Mouse (Mus musculus) right cerebral cortex, postnatal 10 days (tissue): Measurements from ENCODE around the gene Ltb.
"Not testable (repeated sequence)": the region's sequence is repeated elsewhere in the genome, so short reads cannot be mapped to it uniquely, and the experiment has no call there.

Experiments
- DNase-seq, 2 experiments: peaks; one replicate each; pipeline ENCODE4 v3.0.0; 2021; ENCODE audit warnings: low spot score in 2 of 2

Ltb gene

DNA sequence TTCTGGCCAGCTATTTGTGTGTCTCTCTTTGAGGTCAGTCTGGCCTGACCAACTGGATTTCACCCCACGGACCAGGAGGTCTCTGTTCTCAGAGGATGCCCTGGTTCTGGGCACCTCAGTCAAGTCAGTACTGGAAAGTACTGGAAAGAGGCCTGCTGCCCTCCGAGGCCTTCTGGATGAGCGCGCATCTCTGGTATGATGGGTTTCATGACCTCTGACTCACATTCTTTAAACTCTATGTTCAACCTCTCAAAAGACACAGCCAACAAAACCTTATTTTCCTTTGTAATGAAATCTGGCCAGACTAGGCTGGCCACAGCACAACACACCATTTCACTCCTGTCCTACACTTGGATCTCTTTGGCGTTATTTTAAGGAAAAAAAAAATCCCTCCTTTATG, 31.2 kb downstream of the Ltb start:
- no peak for DNase-seq

DNA sequence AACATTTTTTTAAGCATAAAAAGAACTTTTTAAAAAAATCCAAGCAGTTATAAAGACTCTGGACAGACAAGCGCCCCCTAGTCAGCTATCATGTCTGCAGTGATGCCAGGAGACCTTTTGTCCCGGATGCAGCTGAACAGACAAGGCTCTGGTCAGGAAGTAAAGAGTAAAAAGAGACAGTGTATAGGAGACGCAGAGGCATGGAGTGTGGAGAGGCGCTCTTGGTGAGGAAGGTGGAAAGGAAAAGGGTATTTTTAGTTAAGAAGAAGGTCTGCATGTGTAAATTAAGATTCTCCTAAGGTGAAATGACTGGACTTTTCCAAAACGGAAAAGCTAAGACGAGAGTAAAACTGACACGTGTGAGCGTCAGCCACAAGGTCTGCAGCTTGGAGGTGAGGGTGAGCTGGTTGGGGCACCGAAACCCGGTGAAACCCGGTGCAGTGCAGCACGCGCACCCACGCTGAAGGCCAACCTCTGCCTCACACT, 32.4 kb downstream of the Ltb start:
- DNase-seq, result no peak

DNA sequence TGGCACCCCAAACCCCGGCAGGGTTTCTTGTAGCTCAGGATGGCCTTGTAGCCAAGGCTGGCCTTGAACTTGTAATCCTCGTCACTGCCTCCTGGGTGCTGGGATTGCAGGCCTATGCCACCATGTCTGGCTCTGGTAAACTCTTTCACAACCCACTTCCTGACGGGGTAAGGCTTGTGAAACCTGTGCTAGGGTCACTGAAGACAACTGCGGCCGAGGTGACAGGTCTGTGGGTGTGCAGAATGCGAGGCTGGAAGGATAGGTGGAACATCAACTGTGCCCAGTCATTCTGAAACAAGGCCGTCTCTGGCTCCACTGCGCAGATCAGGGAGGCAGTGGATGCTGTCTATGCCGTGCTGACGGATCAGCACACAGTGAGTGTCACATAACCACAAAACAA, 36.8 kb downstream of the Ltb start:
- no peak for DNase-seq

DNA sequence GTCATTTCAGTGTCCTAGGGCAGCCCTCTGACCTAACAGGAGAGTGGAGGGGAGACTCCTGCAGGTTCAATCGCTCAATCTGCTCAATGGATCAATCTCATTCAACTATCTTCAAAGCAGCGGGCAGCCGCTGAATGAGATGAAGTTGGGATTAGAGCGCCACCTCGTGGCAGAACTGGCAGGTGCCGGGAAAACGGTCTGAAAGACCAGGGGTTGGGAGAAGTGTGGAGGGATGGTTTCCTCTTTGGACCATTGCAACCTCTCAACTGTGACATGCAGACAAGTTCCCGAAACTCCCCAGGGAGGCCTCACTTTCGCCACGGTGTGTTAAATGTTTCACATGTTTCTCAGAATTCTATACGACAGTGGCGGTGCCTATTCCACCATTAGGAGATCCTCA, 37.8 kb downstream of the Ltb start:
- peak; percentile 83 to 91 for DNase-seq

DNA sequence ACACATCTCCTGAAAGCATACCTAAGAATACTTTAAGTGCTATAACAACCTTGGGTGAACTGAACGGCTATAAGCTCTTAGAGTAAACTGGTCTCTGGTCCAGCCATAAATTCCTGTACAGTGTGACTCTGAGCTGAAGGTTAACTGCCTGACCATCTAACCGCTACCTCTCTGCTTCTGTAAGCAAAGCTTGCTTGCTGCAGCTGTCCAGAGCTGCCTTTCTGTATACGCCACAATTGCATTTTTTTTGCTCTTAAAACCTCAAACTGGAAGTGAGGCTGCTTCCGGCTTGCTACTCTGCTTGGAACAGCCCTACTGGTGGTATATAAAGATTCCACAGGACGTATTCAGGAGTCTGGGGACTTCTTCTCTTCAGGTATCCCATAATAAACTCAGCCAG, 38.4 kb downstream of the Ltb start:
- no peak for DNase-seq

DNA sequence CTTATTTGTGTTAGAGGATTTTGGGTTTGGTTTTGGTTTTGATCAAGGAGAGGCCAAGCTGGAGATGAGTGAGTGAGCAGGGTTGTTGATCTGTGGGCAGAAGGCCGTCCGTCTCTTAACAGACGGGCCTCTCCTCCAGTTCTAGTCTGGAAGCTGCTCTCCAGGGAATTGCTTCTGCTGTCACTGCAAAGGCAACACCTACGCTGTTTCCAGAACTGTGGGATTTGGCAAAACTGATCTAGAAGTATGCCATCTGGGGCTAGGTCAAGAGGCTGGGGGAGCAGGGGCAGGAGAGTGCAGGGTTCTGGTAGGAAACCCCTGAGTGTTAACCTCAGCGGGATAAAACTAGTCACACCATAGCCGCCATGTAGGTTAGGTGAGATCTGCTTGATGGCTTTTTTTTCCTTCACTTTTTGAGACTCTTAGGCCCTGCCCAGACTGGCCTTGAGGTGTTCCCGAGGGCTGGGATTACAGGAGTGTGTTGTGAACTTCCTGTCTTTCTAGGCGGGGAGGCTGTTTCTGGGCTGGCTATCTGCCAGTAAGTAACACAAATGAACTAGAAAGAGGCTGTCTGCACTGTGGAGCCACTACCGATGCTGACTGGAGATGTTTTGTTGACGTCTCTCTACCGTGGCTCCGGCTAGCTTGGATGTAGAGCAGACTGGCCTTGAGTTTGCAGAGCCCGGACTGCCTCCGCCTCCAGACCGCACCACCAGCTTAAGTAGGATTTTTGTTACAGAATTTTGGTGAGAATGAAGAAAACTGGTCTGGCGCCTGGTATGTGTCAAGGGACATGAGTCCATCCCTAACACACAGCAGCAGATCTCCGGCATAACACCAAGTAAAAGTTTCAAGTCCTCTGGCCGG, 39.1 kb downstream of the Ltb start, which contains the start of gene Atp6v1g2:
Gene Atp6v1g2 (plus strand): TSS at position 547 of the 867 bp plus-strand sequence.
- DNase-seq, result no peak

DNA sequence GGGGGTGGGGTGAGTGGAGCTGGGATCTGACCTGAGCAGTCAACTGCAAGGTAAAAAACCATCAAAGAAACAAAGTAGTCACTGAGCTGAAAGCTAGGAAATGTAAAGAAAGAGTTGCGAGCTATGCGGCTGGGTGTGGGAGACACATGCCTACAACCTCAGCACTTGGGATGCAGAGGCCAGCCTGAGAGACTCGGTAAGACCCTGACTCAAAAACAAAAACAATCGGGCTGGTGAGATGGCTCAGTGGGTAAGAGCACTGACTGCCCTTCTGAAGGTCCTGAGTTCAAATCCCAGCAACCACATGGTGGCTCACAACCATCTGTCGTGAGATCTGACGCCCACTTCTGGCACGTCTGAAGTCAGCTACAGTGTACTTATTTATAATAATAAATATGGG, 39.9 kb downstream of the Ltb start:
- DNase-seq, result not testable (repeated sequence)

DNA sequence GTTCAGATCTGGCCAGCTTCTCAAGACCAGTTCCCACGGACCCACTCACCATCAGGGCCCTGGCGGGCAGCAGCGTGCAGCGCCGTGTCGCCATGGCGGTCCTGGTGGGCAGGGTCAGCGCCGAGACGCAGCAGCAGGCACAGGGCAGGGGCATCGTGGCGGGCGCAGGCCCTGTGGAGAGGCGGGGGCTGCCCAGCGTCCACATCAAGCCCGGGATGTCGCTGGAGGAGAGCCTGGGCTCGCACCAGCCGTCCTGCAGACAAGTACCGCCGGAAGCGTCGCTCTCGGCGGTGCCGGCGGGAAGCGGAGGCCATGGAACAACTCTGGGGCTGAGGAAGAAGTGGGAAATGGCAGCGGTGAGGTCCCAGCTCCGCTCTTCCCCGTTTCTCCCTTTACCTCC, 40.7 kb downstream of the Ltb start:
- no peak for DNase-seq

DNA sequence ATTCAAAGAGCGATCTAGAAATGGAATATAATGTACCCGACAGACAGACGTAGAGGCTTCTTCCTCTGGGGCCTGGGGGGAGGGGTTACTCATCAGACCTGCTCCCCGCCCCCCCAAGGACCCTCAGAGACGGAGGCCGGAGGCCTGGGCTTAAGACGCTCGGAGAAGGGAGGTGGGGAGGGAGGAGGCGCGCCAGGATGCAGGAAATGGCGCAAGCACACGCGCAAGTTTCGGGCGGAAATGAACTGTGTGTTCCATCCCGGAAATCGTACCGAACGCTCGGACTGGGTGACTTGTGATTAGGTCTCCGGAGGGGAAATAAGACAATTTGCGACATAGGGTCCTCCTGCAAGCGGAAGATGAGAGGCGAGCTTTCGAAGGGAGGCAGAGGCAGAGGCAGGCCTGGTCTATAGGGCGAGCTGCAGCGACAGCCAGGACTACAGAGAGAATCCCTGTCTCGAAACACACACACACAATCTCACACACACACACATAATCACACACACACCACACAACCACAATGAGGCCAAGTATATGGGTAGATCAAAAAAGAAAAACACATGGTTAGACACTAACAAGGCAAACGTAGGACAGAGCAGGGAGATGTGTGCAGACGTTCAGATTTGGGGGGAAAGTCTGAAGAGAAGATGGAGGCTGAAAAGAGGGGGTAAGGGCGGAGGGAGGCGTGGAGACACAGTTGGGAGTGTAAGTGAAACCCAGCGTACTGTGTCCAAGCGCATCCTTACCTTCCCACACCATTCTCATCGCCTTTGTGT, 41.6 kb downstream of the Ltb start, which contains the start of gene Nfkbil1:
Gene Nfkbil1 (minus strand): TSS at position 179 of the 776 bp plus-strand sequence.
- DNase-seq, result peak; percentile 96

DNA sequence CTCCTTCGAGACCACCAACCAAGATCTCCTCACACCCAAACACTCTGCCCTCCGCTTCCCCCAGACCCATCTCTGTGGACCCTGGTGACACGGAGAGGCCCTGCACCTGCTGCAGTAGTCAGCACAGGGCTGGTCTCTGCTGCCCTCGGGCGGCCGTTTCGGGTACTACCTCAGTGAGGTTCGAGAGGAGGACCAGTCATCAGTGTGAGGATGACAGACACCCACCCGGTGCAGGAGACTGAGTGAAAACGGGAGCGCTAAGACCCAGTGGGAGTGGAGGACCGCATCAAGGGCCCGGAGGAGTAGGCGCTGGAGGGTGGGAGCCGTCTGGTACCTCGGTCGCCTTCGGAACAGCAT, 42.1 kb downstream of the Ltb start:
- DNase-seq, result peak; percentile 98 to 99

DNA sequence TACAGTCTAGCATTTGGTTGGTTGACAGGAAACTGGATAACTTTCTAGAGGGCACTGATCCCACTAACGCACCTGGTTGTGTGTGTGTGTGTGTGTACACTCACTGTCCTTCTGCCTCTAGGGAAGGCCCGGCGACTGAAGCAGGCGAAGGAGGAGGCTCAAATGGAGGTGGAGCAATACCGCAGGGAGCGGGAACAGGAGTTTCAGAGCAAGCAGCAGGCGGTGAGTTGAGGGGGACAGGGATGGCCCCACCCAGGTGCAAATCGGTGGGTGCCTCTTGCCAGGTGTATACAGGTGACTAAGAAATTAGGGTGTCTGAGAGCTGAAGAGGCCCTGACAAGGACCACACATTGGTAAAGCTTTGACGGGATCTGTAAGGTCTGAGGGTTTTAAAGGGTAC, 42.8 kb downstream of the Ltb start:
- peak; percentile 61 to 67 for DNase-seq

DNA sequence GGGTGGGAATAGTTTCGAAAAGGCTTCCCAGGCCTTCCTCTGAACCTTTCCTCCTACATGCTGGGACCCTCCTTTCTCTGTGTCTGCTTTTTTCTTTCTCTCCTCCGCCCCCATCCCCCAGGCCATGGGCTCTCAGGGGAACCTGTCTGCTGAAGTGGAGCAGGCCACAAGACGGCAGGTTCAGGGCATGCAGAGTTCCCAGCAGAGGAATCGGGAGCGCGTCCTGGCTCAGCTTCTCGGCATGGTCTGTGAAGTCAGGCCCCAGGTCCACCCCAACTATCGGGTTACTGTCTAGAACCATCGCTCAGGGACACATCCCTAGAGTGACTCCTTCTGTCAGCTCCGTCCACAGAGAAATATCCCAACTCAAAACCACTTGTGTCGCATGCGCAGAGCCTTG, 43.3 kb downstream of the Ltb start:
- no peak for DNase-seq

DNA sequence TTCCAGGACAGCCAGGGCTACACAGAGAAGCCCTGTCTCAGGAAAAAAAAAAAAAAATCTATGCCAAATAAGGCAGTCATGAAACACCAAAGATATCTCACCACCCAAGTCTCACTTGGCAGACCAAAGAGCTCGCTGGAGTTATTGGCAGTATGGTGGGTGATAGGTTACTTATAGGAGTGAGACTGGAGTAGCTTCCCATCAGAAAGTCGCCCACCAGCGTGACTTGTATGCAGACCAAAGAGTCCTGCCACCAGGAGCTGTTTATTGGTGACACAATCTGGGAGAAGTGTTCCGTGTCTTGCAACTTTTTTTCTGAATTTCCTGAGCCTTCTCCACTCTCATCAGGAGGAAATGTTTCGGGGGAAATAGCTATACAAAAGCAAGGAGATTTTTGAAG, 45.5 kb downstream of the Ltb start:
- no peak for DNase-seq

DNA sequence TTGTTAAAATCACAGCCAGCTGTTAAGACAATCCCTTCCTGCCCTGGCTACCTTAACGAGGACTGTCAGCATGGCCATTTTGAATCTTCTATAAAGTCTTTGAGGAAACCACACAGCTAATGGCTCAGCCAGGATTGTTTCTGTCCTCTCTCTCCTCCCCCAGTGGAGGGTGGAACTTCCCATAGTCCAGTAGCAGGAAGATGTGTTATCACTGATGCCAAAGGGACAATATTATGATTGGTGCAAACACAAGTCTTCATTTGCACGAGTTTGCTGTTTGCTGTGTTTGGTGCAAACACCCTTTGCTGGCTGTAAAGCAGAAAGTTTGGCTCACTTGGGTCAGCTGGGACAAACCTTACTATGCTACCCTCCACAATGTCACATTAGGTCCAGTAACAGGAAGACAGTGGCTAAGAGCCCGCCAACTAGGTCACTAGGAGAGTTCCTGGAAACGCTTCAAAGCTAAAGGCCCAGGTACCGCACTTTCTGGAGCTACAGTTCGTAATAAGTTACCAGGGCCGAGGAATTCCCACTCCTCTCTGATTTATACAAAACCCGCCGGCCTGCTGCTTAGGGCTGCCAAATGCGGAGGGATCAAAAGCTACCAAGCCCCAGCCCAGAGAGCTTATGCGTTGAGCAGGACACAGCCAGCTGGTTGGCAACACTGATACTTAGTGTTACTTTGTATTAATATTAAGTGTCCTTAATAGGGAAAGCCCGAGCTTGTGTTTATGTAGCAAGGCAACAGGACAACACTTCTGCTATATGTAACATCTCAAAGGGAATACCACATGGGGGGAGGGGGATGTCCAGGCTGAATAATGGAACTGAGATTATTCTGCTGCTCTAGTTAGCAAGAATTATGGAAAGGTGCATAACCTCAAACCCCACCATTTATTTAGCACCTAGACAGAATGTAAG, 46.4 kb downstream of the Ltb start:
- no peak for DNase-seq

DNA sequence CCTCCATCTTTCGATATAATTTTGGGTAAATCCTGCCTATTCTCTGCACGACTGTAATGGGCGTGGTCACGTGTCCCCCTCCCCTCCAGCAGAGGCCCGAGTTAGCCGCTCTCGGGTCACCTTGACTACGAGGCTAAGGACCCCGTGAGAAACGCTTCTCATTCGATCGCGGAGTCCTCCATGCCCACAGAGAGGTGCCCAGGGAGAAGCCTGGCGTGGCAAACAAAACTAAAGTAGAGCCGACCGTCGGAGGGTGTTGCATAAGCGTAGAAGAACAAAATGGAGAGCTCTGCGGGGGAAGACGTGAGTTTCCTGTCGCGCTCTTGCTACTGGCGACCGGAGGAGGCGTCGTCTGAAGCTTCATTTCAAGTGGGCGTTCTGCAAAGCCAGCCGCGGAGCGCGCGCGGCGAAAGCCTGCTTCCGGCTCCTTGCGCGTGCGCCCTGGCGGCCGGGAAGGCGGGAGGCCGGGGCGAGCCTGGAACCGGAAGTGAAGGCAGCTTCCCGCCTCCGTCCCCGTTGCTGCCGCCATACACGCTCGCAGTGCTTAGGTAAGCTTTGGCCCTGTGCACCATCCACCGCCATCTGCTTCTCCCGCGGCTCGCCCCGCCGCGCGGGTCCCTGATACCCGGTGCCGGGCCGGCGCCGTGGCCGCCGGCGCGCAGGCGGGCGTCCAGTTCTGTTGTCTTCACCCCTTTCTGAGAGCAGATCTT, 47.2 kb downstream of the Ltb start, which contains the start of gene Ddx39b:
Gene Ddx39b (plus strand): TSS at position 442 of the 710 bp plus-strand sequence.
- peak; percentile 97 for DNase-seq

DNA sequence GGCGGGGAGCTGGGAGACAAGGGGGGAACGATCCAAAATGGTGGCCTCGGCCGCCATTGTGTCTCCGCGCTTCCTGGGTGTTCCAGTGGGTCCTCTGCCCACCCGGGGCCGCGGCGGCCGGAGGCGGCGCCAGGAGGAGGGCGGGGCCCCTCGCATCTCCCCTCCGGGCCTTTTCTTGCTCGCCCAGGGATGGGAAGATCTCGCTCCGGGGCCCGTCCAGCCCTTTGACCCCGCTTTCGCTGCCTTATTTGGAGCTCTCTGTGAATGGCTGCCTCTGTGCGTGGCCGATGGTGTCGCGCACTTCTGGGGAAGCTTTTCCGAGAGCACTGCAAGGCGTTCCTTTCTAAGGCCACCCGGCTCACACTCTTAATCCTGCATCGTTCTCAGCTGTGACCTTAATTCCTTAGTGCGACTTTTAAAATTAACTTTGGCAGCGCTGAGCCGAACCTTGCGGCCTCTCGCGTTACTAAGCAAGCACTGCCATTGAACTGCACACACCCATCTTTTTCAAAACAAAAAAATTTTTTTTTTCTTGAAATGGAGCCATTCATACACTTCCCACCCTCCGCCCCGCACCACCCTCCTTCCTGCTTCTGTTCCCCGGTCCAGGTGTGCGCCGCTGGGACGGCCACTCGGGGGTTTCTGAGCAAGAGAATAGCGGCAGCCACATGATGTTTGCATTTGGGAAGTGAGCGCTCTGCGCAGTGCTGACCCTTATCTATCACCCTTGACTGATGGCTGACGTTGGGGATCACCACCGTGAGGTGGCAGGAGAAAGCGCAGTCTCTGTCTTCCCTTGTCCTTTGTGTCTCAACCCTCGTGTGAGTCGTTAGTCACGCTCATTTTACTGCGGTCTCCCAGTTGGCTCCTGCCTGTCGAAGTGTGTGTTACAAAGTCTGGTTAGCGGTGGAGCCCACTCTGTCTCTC, 48.0 kb downstream of the Ltb start:
- DNase-seq, result peak; percentile 73 to 77

DNA sequence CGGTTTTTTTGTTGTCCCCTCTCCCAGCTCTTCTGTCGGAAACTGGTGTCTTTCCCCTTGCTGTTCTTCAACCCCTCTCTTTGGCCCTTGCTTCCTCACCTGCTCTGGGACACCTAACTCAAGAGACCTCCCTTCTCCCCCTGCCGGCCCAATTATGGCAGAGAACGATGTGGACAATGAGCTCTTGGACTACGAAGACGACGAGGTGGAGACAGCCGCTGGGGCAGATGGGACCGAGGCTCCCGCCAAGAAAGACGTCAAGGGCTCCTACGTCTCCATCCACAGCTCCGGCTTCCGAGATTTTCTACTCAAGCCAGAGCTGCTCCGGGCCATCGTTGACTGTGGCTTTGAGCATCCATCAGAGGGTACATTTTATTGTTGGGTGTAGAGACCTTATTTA, 48.8 kb downstream of the Ltb start:
- peak; percentile 73 to 82 for DNase-seq

DNA sequence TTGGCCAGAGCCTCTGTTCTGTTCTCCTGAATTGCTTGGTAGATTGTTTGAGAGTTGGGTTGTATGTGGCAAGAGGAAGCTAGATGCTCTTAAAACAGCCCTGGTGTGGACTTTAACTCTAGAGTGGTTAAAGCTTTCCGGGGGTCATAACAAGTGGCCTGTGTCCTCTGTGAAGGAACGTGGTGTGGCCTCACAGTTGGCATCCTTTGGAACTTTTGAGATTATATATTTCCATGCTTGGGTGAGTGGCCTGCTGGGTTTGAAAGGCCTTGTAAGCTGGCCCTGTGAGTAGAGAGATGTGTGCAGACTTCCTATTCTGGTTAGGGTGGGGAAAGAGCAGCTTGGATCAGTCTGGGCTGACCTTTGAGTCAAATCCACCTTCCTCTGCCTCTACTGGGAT, 50.8 kb downstream of the Ltb start:
- no peak for DNase-seq
